Mouse (Mus musculus) stomach, embryonic 14.5 days (tissue): ENCODE data around the gene Efhd1. TPM values are rescaled to one million over a fixed set of nuclear protein-coding genes. Genes with fewer than 3 reads are reported as not detected.

ENCODE experiments used
- ATAC-seq: fragments of 200-750 bp; cut with Nextera tagmentation; 2 replicates; pipeline ENCODE4 v1.8.0; 2017; ENCODE audit warnings: low read depth, moderate TSS enrichment; ENCODE audit not compliant: insufficient number of reproducible peaks, insufficient read depth, low FRiP score
- H3K27ac ChIP-seq: fragments of 300-500 bp; sonication (generic); 2 replicates; pipeline ENCODE4 v1.5.1; 2014; ENCODE audit warnings: mild to moderate bottlenecking, low read length, moderate library complexity, mixed read lengths
- H3K27me3 ChIP-seq: fragments of 300-500 bp; sonication (generic); 2 replicates; pipeline ENCODE4 v1.6.1; 2014; ENCODE audit warnings: low read length, control low read depth, mixed read lengths; ENCODE audit not compliant: control insufficient read depth, insufficient read depth
- H3K36me3 ChIP-seq: fragments of 300-500 bp; sonication (generic); 2 replicates; pipeline ENCODE4 v1.6.1; 2014; ENCODE audit warnings: mild to moderate bottlenecking, control low read depth, low read length, moderate library complexity, mixed read lengths; ENCODE audit not compliant: control insufficient read depth, insufficient read depth
- H3K4me1 ChIP-seq: fragments of 300-500 bp; sonication (generic); 2 replicates; pipeline ENCODE4 v1.6.1; 2014; ENCODE audit warnings: low read length, control low read depth, mixed read lengths; ENCODE audit not compliant: control insufficient read depth, insufficient read depth
- H3K4me2 ChIP-seq: fragments of 300-500 bp; sonication (generic); replicated peaks from 2 replicates; pipeline ENCODE4 v1.6.1; 2014; ENCODE audit warnings: low read depth, low read length, control low read depth
- H3K4me3 ChIP-seq: fragments of 300-500 bp; sonication (generic); 2 replicates; pipeline ENCODE4 v1.5.1; 2014; ENCODE audit warnings: low read depth, low read length, control low read depth
- H3K9ac ChIP-seq: fragments of 300-500 bp; sonication (generic); replicated peaks from 2 replicates; pipeline ENCODE4 v1.6.1; 2014; ENCODE audit warnings: low read depth, mild to moderate bottlenecking, control low read depth, low read length, moderate library complexity, mixed read lengths
- H3K9me3 ChIP-seq: fragments of 300-500 bp; sonication (generic); 2 replicates; pipeline ENCODE4 v1.6.1; 2016; ENCODE audit warnings: low read depth, low read length, control low read depth; ENCODE audit not compliant: control insufficient read depth
- WGBS: fragments of 180-500 bp; shearing (Covaris S2); extraction: QIAGEN DNeasy Blood & Tissue Kit; methylation state at CpG from one replicate; pipeline ENCODE4 v1.1.7; 2014; 5-methylcytosine and 5-hydroxymethylcytosine counted together
- polyA plus RNA-seq: library from polyadenylated mRNA; unstranded; fragments of >200 nt; fragmentation: Nextera tagmentation; extraction: Ambion mirVana; gene quantifications from 2 replicates; pipeline ENCODE4 v1.2.1, GENCODE M21; 2014

Efhd1 gene
- polyA plus RNA-seq, 1 experiment from 2014 or later: 0.14 TPM

DNA sequence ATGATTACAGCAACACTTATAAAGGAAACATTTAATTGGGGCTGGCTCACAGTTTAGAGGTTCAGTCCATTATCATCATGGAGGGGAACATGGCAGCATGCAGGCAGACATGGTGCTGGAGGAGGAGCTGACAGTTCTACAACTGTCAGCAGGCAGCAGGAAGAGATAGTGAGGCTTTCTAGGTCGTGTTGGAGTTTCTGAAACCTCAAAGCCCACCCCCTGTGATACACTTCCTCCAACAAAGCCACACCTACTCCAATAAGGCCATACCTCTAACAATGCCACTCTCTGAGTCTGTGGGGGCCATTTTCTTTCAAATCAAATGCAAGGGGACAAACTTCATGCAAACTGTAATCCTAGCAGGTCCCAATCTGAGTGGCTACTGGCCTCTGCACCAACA is 56.9 kb downstream of the Efhd1 start:
- H3K9me3 ChIP-seq: peaks cover 14% of the 10 kb centered on the region
- no peak overlapping the region for H3K27ac ChIP-seq
- WGBS: 9% methylated on average over 1 of the region's 1 CpGs
- no peak overlapping the region for H3K4me3 ChIP-seq
- H3K9ac ChIP-seq: no peak overlapping the region
- H3K4me1 ChIP-seq: no peaks in the 10 kb centered on the region
- no peak overlapping the region for H3K4me2 ChIP-seq
- H3K27me3 ChIP-seq: no peaks in the 10 kb centered on the region
- no peak for ATAC-seq
- H3K36me3 ChIP-seq: no peaks in the 10 kb centered on the region

DNA sequence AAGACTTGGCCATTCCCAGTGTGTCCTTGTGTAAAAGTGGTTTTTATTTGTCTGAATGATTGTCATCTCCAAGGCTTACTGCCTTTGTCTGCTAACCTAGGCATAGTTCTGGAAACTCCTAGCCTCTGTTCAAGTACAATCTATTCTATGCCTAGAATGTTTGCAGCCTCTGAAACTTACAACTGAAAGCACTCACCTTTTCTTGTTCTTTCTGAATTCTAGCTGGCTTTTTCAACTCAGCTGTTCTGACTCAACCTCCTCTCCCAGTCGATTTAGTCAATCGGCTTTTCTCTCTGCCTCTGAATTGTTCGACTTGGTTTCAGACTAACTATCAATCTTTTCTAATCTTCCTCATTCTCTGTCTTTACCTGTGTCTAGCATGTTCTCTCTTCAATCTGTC is 58.6 kb downstream of the Efhd1 start:
- Histone ChIP-seq H3K4me2 (no peak overlapping the region), H3K4me3 (no peak overlapping the region), H3K27me3 (no peaks in the 10 kb centered on the region), H3K9ac (no peak overlapping the region), H3K4me1 (no peaks in the 10 kb centered on the region), H3K9me3 (peaks cover 14% of the 10 kb centered on the region), H3K27ac (no peak overlapping the region), H3K36me3 (no peaks in the 10 kb centered on the region)
- 84% methylated on average over 3 of the region's 3 CpGs for WGBS
- no peak for ATAC-seq

DNA sequence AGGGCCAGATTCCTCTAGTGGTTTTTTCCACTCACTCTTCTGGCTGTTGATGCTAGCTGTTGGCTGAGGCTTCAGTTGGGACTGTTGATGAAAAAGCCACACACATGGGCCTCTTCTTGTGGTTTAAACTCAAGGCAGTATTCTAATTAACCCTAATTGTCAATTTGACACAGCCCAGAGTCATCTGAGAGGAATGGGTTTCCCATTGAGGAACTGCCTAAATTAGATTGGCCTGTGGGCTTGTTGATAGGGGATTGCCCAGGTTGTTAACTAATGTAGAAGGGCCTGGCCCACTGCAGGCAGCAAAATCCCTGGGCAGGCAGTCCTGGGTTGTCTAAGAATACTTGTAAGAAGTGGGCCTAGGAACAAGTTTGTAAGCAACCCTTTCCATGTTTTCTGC is 60.5 kb downstream of the Efhd1 start:
- no peak overlapping the region for H3K27ac ChIP-seq
- H3K9me3 ChIP-seq: peaks cover 12% of the 10 kb centered on the region
- no peak for ATAC-seq
- no peaks in the 10 kb centered on the region for H3K27me3 ChIP-seq
- peaks cover 9% of the 10 kb centered on the region; the same call in 1 of the 2 replicates for H3K4me1 ChIP-seq
- H3K4me3 ChIP-seq: no peak overlapping the region
- H3K4me2 ChIP-seq: no peak overlapping the region
- H3K9ac ChIP-seq: no peak overlapping the region
- H3K36me3 ChIP-seq: no peaks in the 10 kb centered on the region

DNA sequence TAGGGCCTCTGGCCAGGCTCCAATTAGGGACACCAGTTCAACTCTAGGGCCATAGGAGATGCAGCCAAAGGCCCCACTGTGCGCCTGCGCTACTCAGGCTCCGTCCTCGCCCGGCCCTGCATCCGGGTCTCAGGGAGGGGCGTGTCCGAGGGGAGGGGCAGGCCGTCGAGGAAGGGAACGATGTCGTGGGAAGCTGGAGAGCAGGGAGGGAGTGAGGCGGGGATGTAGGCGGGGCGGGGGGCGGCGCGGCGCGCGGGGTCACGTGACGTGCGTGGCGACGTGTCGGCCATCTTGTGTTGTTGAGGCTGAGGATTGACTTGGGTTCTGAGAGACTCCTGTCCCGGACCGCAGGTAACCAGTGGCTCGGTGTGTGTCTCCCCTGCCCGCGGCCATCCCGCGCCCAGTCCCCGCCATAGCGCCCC is 62.6 kb downstream of the Efhd1 start, which contains the start of gene Gigyf2:
Gene Gigyf2, plus strand, starts transcription at position 257 of the 422 bp plus-strand sequence.
- Histone ChIP-seq H3K9ac (peak within 1 kb of the TSS; percentile 92), H3K27me3 (no peaks in the 10 kb centered on the region), H3K9me3 (no peaks in the 10 kb centered on the region), H3K36me3 (no peaks in the 10 kb centered on the region; the same call in 1 of the 2 replicates), H3K4me3 (peak within 1 kb of the TSS; percentile 99), H3K4me1 (peaks cover 9% of the 10 kb centered on the region; the same call in 1 of the 2 replicates), H3K4me2 (peak within 1 kb of the TSS; percentile 62), H3K27ac (peak within 1 kb of the TSS; percentile 95)
- under 1% methylated on average over 36 of the region's 36 CpGs for WGBS
- peak; percentile 99 for ATAC-seq

- WGBS: under 1% methylated on average over 53 of the region's 53 CpGs
- Histone ChIP-seq H3K4me3 (peak overlapping the region; percentile 99), H3K36me3 (no peaks in the 10 kb centered on the region; the same call in 1 of the 2 replicates), H3K4me1 (peaks cover 9% of the 10 kb centered on the region; the same call in 1 of the 2 replicates), H3K27ac (peak overlapping the region; percentile 95), H3K9ac (peak overlapping the region; percentile 92), H3K27me3 (no peaks in the 10 kb centered on the region), H3K4me2 (peak overlapping the region; percentile 62), H3K9me3 (no peaks in the 10 kb centered on the region)
- peak; percentile 29; the same call in 1 of the 2 replicates for ATAC-seq
These were observed 63.1 kb downstream of the Efhd1 start for GRCm38 (mm10) chr1:87327165-87327861.

GRCm38 (mm10) chr1:87331774-87332173 is 67.6 kb downstream of the Efhd1 start:
- 94% methylated on average over 4 of the region's 4 CpGs for WGBS
- Histone ChIP-seq H3K4me2 (no peak overlapping the region), H3K9me3 (no peaks in the 10 kb centered on the region), H3K4me3 (no peak overlapping the region), H3K9ac (no peak overlapping the region), H3K27ac (no peak overlapping the region), H3K27me3 (no peaks in the 10 kb centered on the region), H3K36me3 (peaks cover 15% of the 10 kb centered on the region), H3K4me1 (peaks cover 9% of the 10 kb centered on the region; the same call in 1 of the 2 replicates)
- no peak for ATAC-seq

DNA sequence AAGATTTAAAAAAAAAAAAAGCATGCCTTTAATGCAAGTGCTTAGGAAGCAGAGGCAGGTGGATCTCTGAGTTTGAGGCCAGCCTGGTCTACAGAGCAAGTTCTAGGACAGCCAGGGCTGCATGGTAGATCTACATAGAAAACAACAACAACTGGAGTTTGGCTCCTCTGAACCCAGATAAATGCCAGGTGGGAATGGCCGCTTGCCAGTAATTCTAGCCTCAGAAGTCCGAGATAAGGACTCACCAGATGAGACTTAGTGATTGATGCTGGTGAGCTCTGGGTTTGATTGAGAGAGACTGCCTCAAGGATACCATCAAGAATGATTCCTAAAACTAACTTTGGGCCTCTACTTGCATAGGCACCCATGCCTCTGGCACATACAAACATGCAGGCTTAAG is 86.4 kb downstream of the Efhd1 start:
- WGBS: 83% methylated on average over 2 of the region's 2 CpGs
- peaks cover 4% of the 10 kb centered on the region; the same call in 1 of the 2 replicates for H3K36me3 ChIP-seq

DNA sequence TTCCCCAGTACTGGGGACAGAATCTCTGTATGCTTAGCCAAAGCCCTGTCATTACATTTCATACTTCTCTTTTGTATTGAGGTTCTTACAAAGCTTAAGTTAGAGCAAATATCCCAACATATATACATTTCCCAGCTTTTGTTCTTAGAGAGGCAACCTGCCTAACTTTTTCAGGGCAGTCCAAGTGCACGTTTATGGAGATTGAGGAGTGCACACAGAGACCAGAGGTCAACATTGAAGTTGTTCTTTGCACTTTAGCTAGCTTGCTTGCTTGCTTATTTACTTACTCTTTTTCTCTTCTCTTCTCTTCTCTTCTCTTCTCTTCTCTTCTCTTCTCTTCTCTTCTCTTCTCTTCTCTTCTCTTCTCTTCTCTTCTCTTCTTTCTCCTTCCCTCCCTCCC is 96.1 kb downstream of the Efhd1 start:
- ATAC-seq: no peak
- H3K4me3 ChIP-seq: no peak overlapping the region
- no peak overlapping the region for H3K9ac ChIP-seq
- peaks cover 10% of the 10 kb centered on the region; the same call in 1 of the 2 replicates for H3K36me3 ChIP-seq
- H3K4me1 ChIP-seq: no peaks in the 10 kb centered on the region
- WGBS: 38% methylated on average over 1 of the region's 1 CpGs
- H3K27me3 ChIP-seq: no peaks in the 10 kb centered on the region
- H3K9me3 ChIP-seq: no peaks in the 10 kb centered on the region
- H3K4me2 ChIP-seq: no peak overlapping the region
- H3K27ac ChIP-seq: no peak overlapping the region

More for the DNA sequence above, 86.4 kb downstream of the Efhd1 start:
- H3K4me1 ChIP-seq: no peaks in the 10 kb centered on the region
- no peak overlapping the region for H3K4me2 ChIP-seq
- no peak for ATAC-seq
- no peaks in the 10 kb centered on the region for H3K9me3 ChIP-seq
- H3K27ac ChIP-seq: no peak overlapping the region
- H3K9ac ChIP-seq: no peak overlapping the region
- H3K4me3 ChIP-seq: no peak overlapping the region
- H3K27me3 ChIP-seq: no peaks in the 10 kb centered on the region
